Mouse (Mus musculus): Measurements from ENCODE around the gene Hoga1.
"Not testable (repeated sequence)": the region's sequence is repeated elsewhere in the genome, so short reads cannot be mapped to it uniquely, and the experiment has no call there.

Hoga1 gene

GRCm38 (mm10) chr19:42068441-42069240, 23.2 kb downstream of the Hoga1 start:
- DNase-seq (ENCODE audit: extremely low read depth, low read depth), result no peak

GRCm38 (mm10) chr19:42069241-42069525, 23.8 kb downstream of the Hoga1 start:
- DNase-seq (ENCODE audit: extremely low read depth, low read depth), result no peak

- DNase-seq (ENCODE audit: extremely low read depth, low read depth), result no peak
Observed at GRCm38 (mm10) chr19:42071221-42071620, 25.8 kb downstream of the Hoga1 start.

GRCm38 (mm10) chr19:42071886-42072608, 26.6 kb downstream of the Hoga1 start:
- DNase-seq (ENCODE audit: extremely low read depth, low read depth), result no peak

GRCm38 (mm10) chr19:42072802-42073201, 27.4 kb downstream of the Hoga1 start:
- DNase-seq (ENCODE audit: extremely low read depth, low read depth), result no peak

- no peak for DNase-seq (ENCODE audit: extremely low read depth, low read depth)
Observed at GRCm38 (mm10) chr19:42075051-42075450, 29.6 kb downstream of the Hoga1 start.

- DNase-seq (ENCODE audit: extremely low read depth, low read depth), result no peak
Observed at GRCm38 (mm10) chr19:42075992-42076391, 30.6 kb downstream of the Hoga1 start.

- no peak for DNase-seq (ENCODE audit: extremely low read depth, low read depth)
Observed at GRCm38 (mm10) chr19:42078566-42078965, 33.2 kb downstream of the Hoga1 start.

GRCm38 (mm10) chr19:42079006-42079405, 33.6 kb downstream of the Hoga1 start:
- no peak for DNase-seq (ENCODE audit: extremely low read depth, low read depth)

GRCm38 (mm10) chr19:42079950-42080349, 34.5 kb downstream of the Hoga1 start:
- no peak for DNase-seq (ENCODE audit: extremely low read depth, low read depth)

- DNase-seq (ENCODE audit: extremely low read depth, low read depth), result no peak
Observed at GRCm38 (mm10) chr19:42080469-42080868, 35.1 kb downstream of the Hoga1 start.

GRCm38 (mm10) chr19:42081613-42082012, 36.2 kb downstream of the Hoga1 start:
- not testable (repeated sequence) for DNase-seq (ENCODE audit: extremely low read depth, low read depth)

GRCm38 (mm10) chr19:42085690-42086089, 40.3 kb downstream of the Hoga1 start:
- DNase-seq (ENCODE audit: extremely low read depth, low read depth), result no peak

GRCm38 (mm10) chr19:42086166-42086565, 40.8 kb downstream of the Hoga1 start, which contains the start of gene Morn4:
Gene Morn4 (minus strand): TSS chr19:42086357.
- no peak for DNase-seq (ENCODE audit: extremely low read depth, low read depth)

GRCm38 (mm10) chr19:42089103-42089747, 43.8 kb downstream of the Hoga1 start:
- DNase-seq (ENCODE audit: extremely low read depth, low read depth), result peak; percentile 89

GRCm38 (mm10) chr19:42089748-42090595, 44.6 kb downstream of the Hoga1 start, which contains the start of gene Pi4k2a:
Gene Pi4k2a (plus strand): TSS chr19:42090470.
- peak; percentile 99 for DNase-seq (ENCODE audit: extremely low read depth, low read depth)

- peak; percentile 62 for DNase-seq (ENCODE audit: extremely low read depth, low read depth)
Observed at GRCm38 (mm10) chr19:42090637-42091141, 45.3 kb downstream of the Hoga1 start.

- DNase-seq (ENCODE audit: extremely low read depth, low read depth), result no peak
Observed at GRCm38 (mm10) chr19:42099406-42099805, 54.0 kb downstream of the Hoga1 start.

GRCm38 (mm10) chr19:42104681-42105080, 59.3 kb downstream of the Hoga1 start:
- no peak for DNase-seq (ENCODE audit: extremely low read depth, low read depth)

GRCm38 (mm10) chr19:42115783-42116335, 70.4 kb downstream of the Hoga1 start:
- no peak for DNase-seq (ENCODE audit: extremely low read depth, low read depth)

GRCm38 (mm10) chr19:42118142-42118541, 72.7 kb downstream of the Hoga1 start:
- DNase-seq (ENCODE audit: extremely low read depth, low read depth), result no peak
